Mouse (Mus musculus) midbrain, postnatal 0 days (tissue): ENCODE results near the gene D6Ertd527e. TPM values are rescaled to one million over a fixed set of nuclear protein-coding genes. Genes with fewer than 3 reads are reported as not detected.

Experiments
- ATAC-seq: fragments of 200-750 bp; cut with Nextera tagmentation; 2 replicates; pipeline ENCODE4 v1.8.0; 2017; ENCODE audit warnings: moderate number of reproducible peaks, mild to moderate bottlenecking, moderate TSS enrichment, moderate library complexity; ENCODE audit not compliant: low FRiP score
- DNase-seq: peaks from one replicate; pipeline ENCODE4 v3.0.0-alpha.2; 2015; ENCODE audit warnings: low spot score
- H3K27ac ChIP-seq: fragments of 300-500 bp; sonication (generic); 2 replicates; pipeline ENCODE4 v1.5.1; 2014; ENCODE audit warnings: low read depth, mild to moderate bottlenecking, low read length, mixed read lengths
- H3K27me3 ChIP-seq: fragments of 300-500 bp; sonication (generic); 2 replicates; pipeline ENCODE4 v1.6.1; 2014; ENCODE audit warnings: low read length, control low read depth, mixed read lengths; ENCODE audit not compliant: insufficient read depth
- H3K36me3 ChIP-seq: fragments of 300-500 bp; sonication (generic); 2 replicates; pipeline ENCODE4 v1.6.1; 2014; ENCODE audit warnings: low read length, control low read depth, mixed read lengths; ENCODE audit not compliant: insufficient read depth
- H3K4me1 ChIP-seq: fragments of 300-500 bp; sonication (generic); 2 replicates; pipeline ENCODE4 v1.6.1; 2014; ENCODE audit warnings: mild to moderate bottlenecking, control low read depth, antibody characterized with exemption, low read length, mixed read lengths; ENCODE audit not compliant: insufficient read depth
- H3K4me2 ChIP-seq: fragments of 300-500 bp; sonication (generic); 2 replicates; pipeline ENCODE4 v1.6.1; 2014; ENCODE audit warnings: low read depth, mild to moderate bottlenecking, low read length, mixed read lengths; ENCODE audit not compliant: poor library complexity, severe bottlenecking
- H3K4me3 ChIP-seq: fragments of 300-500 bp; sonication (generic); 2 replicates; pipeline ENCODE4 v1.5.1; 2014; ENCODE audit warnings: low read depth, mild to moderate bottlenecking, low read length, moderate library complexity
- H3K9ac ChIP-seq: fragments of 300-500 bp; sonication (generic); replicated peaks from 2 replicates; pipeline ENCODE4 v1.6.1; 2014; ENCODE audit warnings: mild to moderate bottlenecking, low read length, moderate library complexity, mixed read lengths; ENCODE audit not compliant: poor library complexity, severe bottlenecking
- H3K9me3 ChIP-seq: fragments of 300-500 bp; sonication (generic); 2 replicates; pipeline ENCODE4 v1.6.1; 2016; ENCODE audit warnings: low read length, control low read depth
- CTCF ChIP-seq: IDR thresholded peaks from 2 replicates; pipeline ENCODE4 v1.5.1; 2016; ENCODE audit warnings: antibody characterized with exemption, mild to moderate bottlenecking
- WGBS: fragments of 180-500 bp; shearing (Covaris S2); extraction: QIAGEN DNeasy Blood & Tissue Kit; methylation state at CpG from one replicate; pipeline ENCODE4 v1.1.7; 2014; 5-methylcytosine and 5-hydroxymethylcytosine counted together
- polyA plus RNA-seq: library from polyadenylated mRNA; unstranded; fragments of >200 nt; fragmentation: Nextera tagmentation; extraction: Ambion mirVana; gene quantifications from 2 replicates; pipeline ENCODE4 v1.2.1, GENCODE M21; 2015
- total RNA-seq: library from RNA; depleted of rRNA; stranded (reverse); fragments of >200 nt; gene quantifications from 2 replicates; pipeline ENCODE4 v1.2.3, GENCODE M21; 2014

Gene D6Ertd527e
- total and polyA plus RNA-seq, 2 experiments from 2014 or later: 0.41 to 0.77 TPM

GRCm38 (mm10) chr6:87116596-87116995 lies 12.1 kb downstream of the D6Ertd527e start:
- H3K4me3 ChIP-seq: no peak overlapping the region
- no peaks in the 10 kb centered on the region for H3K27me3 ChIP-seq
- DNase-seq: no peak
- 74% methylated on average over 7 of the region's 7 CpGs for WGBS
- no peaks in the 10 kb centered on the region for H3K9me3 ChIP-seq
- H3K4me2 ChIP-seq: no peak overlapping the region
- no peaks in the 10 kb centered on the region for H3K4me1 ChIP-seq
- no peak for ATAC-seq
- TF ChIP-seq CTCF: no peak
- H3K27ac ChIP-seq: no peak overlapping the region
- no peaks in the 10 kb centered on the region for H3K36me3 ChIP-seq
- H3K9ac ChIP-seq: no peak overlapping the region

GRCm38 (mm10) chr6:87119066-87119837 lies 14.7 kb downstream of the D6Ertd527e start:
- TF ChIP-seq CTCF: no peak
- no peak overlapping the region for H3K9ac ChIP-seq
- H3K4me3 ChIP-seq: no peak overlapping the region
- H3K27me3 ChIP-seq: no peaks in the 10 kb centered on the region
- H3K9me3 ChIP-seq: no peaks in the 10 kb centered on the region
- H3K4me2 ChIP-seq: no peak overlapping the region
- 93% methylated on average over 20 of the region's 20 CpGs for WGBS
- DNase-seq (no peak), ATAC-seq (no peak)
- H3K4me1 ChIP-seq: no peaks in the 10 kb centered on the region
- no peak overlapping the region for H3K27ac ChIP-seq
- no peaks in the 10 kb centered on the region for H3K36me3 ChIP-seq

- TF ChIP-seq CTCF: no peak
- no peak overlapping the region for H3K9ac ChIP-seq
- no peaks in the 10 kb centered on the region for H3K27me3 ChIP-seq
- H3K36me3 ChIP-seq: no peaks in the 10 kb centered on the region
- ATAC-seq: no peak
- no peak overlapping the region for H3K27ac ChIP-seq
- no peak for DNase-seq
- WGBS: 89% methylated on average over 4 of the region's 4 CpGs
- H3K9me3 ChIP-seq: no peaks in the 10 kb centered on the region
- no peaks in the 10 kb centered on the region for H3K4me1 ChIP-seq
- H3K4me3 ChIP-seq: no peak overlapping the region
- H3K4me2 ChIP-seq: no peak overlapping the region
Observed at GRCm38 (mm10) chr6:87119975-87120374, 15.4 kb downstream of the D6Ertd527e start.

GRCm38 (mm10) chr6:87120661-87121060 lies 16.1 kb downstream of the D6Ertd527e start:
- Histone ChIP-seq H3K27ac (no peak overlapping the region), H3K4me1 (no peaks in the 10 kb centered on the region), H3K9me3 (no peaks in the 10 kb centered on the region), H3K27me3 (no peaks in the 10 kb centered on the region), H3K4me3 (no peak overlapping the region), H3K36me3 (no peaks in the 10 kb centered on the region), H3K4me2 (no peak overlapping the region), H3K9ac (no peak overlapping the region)
- 90% methylated on average over 6 of the region's 6 CpGs for WGBS
- TF ChIP-seq CTCF: peak; percentile 31
- ATAC-seq (no peak), DNase-seq (no peak)

GRCm38 (mm10) chr6:87121961-87122360 lies 17.4 kb downstream of the D6Ertd527e start:
- Histone ChIP-seq H3K36me3 (no peaks in the 10 kb centered on the region), H3K27ac (no peak overlapping the region), H3K4me3 (no peak overlapping the region), H3K27me3 (no peaks in the 10 kb centered on the region), H3K4me2 (no peak overlapping the region), H3K9me3 (no peaks in the 10 kb centered on the region), H3K9ac (no peak overlapping the region), H3K4me1 (no peaks in the 10 kb centered on the region)
- no peak for TF ChIP-seq CTCF
- ATAC-seq: no peak
- DNase-seq: no peak
- 88% methylated on average over 7 of the region's 7 CpGs for WGBS

- no peak for DNase-seq
- no peak for TF ChIP-seq CTCF
Observed at GRCm38 (mm10) chr6:87123406-87123805, 18.9 kb downstream of the D6Ertd527e start.

More at GRCm38 (mm10) chr6:87123406-87123805, 18.9 kb downstream of the D6Ertd527e start:
- 87% methylated on average over 6 of the region's 6 CpGs for WGBS
- Histone ChIP-seq H3K4me1 (no peaks in the 10 kb centered on the region), H3K36me3 (no peaks in the 10 kb centered on the region), H3K27me3 (no peaks in the 10 kb centered on the region), H3K27ac (no peak overlapping the region), H3K9ac (no peak overlapping the region), H3K4me2 (no peak overlapping the region), H3K4me3 (no peak overlapping the region), H3K9me3 (no peaks in the 10 kb centered on the region)
- ATAC-seq: no peak
